Mouse (Mus musculus): ENCODE results near the gene Wnt7b.

- TF ChIP-seq CTCF (IDR thresholded peaks at IDR 0.05) (no peak), EP300 (IDR thresholded peaks at IDR 0.05) (no peak)
Observed at GRCm38 (mm10) chr15:85615537-85616100, 33.3 kb upstream of the Wnt7b start.
